Mouse (Mus musculus): ENCODE measurements at regions not wholly inside any gene's neighbourhood (a gene's known extent, or its start where the extent isn't known, plus 50 kb on each side); places are given as distances from the start of the nearest gene placed in this dataset.
"Not testable (repeated sequence)": the region's sequence is repeated elsewhere in the genome, so short reads cannot be mapped to it uniquely, and the experiment has no call there.

- peak; percentile 99 for DNase-seq (ENCODE audit: low read depth)
These were observed 142.9 kb upstream of the Haao start for GRCm38 (mm10) chr17:83990421-83991365.

DNA sequence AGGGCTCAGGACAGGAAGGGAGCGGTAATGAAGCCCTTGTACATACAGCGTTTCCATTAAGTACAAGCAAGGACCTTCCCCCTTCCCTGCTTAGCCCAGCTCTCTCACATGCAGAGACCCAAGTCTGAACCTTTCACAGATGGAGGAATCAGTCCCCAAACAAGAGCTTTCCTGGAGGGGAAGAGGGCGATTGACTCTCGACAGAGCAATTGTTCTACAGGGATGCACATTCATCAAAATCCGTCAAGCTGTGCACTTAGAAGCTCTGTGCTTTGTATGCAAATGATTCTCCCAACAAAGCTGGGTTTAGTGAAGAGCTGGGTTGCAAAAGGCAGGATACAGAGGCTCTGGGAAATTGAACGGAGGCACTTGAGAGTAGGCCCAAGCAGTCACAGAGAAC lies 141.1 kb upstream of the Haao start:
- DNase-seq (ENCODE audit: low read depth), result no peak

GRCm38 (mm10) chr17:83988165-83988564 lies 140.4 kb upstream of the Haao start:
- peak; percentile 53 for DNase-seq (ENCODE audit: low read depth)

DNA sequence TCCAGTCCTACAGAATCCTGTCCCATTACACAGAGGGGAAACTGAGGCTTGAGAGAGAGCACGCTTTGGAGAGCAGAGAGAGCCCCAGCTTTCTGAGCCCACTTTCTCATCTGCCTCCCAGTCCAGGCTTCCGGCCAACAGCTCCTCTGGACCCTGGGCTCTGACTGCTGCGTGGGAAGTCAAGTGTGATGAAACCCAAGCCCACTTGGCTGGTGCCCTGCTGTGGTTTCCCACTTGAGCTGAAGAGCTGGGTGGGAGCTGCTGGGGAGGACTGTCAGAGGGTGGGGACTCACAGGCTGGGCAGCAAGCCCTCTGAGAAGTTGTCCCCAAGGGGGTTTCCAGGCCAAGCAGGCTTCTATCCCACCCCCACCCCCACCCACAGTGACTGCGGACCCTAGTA lies 139.9 kb upstream of the Haao start:
- DNase-seq (ENCODE audit: low read depth), result peak; percentile 63

DNA sequence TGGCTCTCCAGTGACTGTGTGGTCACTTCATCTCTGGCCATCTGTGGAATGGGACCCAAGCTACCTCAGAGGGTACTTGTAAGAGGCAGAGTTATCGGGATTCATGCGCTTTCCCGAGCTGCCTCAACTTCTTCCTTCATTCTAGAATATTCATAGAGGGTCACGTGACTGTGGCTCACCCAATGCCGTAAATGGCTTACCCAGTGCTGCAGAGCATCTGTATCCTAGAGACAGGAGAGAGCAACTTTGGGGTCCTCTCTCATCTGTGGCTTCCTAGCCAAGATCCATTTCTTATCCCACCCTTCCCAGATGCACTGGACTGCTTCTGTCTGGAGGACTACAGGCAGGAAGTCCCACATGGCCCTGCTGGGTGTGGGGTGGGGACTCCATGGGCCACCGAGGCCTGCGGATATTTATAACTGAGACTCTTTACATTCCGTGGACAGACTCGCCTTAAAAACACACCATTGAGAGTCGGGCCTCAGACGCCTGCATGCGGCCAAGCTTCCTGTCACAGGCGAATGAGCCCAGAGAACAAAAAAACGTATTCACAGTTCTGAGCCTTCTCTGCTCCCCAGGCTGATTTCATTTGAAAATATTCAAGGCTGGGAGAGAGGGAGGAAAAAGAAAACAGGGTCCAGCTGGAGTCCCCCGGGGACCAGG lies 138.3 kb upstream of the Haao start:
- no peak for DNase-seq (ENCODE audit: low read depth)

DNA sequence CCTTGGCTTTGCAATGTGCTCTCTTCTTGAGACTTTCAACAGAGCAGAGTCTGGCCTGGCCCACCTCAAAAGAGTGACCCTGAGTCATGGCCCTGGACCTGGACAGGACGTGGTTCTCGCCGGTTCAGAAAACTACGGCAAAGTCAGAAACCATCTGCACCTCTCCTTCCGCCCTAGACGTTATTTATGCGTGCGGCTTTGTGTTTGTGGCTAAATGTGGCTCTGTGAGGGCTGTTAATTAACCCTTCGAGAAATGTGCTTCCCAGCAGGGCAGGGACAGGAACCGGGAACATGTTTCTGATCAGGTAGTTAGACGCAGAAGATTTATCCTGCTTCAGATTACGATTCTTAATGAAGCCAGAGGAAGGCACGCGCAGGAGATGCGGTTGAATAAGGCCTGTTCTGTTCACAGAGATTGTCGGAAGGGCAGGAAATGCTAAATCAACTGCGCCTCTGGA lies 137.6 kb upstream of the Haao start:
- DNase-seq (ENCODE audit: low read depth), result no peak

DNA sequence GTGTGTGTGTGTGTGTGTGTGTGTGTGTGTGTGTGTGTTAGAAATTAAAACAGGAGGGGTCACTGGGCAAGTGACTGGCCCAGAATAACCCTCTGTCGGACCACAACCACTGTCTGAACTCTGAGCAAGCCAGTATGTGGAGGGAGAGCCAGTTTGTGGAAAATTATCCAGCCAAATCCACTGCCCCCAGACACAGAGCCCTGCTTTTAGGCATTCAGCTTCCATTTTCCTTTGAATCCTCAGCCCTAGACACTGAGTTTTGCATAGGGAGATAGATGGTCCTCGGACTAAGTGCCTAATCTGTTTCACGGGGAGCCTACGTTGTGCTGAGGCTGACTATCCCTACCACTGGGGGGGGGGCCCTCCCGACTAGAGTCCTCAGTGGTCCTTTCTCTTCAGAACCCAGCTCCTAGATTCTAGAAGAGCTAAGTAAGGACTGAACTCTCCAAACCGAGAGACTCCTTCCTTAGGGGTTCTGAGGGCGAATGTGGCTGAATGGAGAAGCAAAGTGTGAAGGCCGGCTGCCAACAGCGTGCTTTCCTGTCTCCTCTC lies 136.2 kb upstream of the Haao start:
- no peak for DNase-seq (ENCODE audit: low read depth)

- peak; percentile 98 for DNase-seq (ENCODE audit: low read depth)
These were observed 135.5 kb upstream of the Haao start for GRCm38 (mm10) chr17:83983070-83983836.

DNA sequence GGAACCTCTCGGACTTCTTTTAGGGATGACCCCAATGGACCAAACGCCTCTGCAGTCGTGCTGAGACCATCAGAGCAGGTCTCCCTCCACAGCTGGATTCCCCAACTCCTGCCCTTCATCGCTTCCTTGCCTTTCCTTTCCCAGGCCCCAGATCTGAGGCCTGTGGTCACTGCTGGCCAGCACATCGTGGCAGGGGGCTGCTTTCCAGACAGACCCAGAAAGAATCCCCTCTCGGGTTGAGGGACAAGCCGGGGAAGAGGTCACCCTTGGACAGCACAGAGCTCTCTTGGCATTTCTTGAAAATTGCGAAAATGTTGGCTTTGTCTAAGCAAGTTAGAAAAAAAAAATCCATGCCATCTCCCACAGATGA lies 134.9 kb upstream of the Haao start:
- no peak for DNase-seq (ENCODE audit: low read depth)

DNA sequence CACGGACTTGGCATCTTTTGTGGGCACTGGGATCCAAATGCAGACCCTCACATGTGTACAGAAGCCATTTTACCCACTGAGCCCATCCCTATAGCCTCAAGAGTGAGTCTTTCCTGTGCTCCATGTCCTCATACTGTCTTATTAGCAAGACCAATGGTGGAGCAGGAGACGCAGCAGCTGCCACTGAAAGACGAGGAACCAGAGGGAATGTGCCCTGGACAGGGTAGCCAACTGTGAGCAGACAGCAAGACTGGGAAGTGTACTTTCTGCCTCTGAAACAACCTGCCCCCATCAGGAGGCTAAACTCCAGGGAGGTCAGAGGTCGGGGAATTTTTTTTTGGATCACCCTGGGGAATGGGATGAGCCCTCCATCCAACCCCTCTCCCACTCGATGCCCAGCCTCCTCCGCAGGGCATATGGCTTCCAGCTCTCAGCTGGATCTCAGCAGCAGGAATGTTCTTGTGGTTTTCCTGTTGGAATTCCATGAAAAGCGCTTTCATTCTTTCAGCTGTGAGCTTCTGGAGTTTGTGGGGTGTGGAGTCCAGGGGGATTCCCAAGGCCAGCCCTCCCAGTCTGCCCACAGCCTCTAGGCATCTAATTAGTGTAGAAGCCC lies 131.2 kb upstream of the Haao start:
- peak; percentile 88 for DNase-seq (ENCODE audit: low read depth)

DNA sequence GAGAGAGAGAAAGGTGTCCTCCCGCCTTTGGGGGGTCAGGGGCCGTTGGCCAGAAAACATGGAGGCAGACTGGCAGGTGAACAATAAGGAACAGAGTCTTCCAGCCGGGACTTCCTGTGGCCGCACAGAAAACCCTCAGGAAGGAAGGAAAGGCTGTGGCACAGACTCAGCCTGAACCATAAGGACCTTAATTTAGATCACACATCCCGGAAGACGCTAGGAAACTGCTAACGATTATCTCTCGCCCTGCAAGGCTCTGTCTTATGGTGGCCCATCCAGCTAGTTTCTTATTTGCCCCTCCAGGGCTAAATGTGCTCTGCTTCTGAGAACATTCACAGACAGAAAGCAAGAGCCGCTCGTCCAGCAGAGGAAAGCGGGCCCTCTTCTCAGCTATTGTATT lies 130.0 kb upstream of the Haao start:
- no peak for DNase-seq (ENCODE audit: low read depth)

GRCm38 (mm10) chr17:83975813-83976212 lies 128.1 kb upstream of the Haao start:
- DNase-seq (ENCODE audit: low read depth), result no peak

- DNase-seq (ENCODE audit: low read depth), result peak; percentile 87
These were observed 125.9 kb upstream of the Haao start for GRCm38 (mm10) chr17:83973461-83974350.

DNA sequence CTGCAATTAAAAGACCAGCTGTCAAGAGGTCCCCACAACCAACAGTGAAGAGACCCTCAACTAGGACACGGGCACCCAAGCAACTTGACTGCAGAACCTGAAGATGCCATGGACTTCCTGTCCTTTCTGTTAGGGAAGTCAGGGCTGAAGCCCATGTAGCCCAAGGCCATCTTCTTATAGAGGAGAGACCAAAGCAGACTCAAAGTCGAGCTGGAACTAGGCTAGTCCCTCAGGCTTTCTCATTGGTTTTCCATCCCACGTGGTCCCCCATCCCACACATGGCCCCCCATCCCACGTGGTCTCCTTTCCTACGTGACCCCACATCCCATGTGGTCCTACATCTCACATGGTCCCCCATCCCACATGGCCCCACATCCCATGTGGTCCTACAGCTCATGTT lies 125.1 kb upstream of the Haao start:
- no peak for DNase-seq (ENCODE audit: low read depth)

- no peak for DNase-seq (ENCODE audit: low read depth)
These were observed 124.7 kb upstream of the Haao start for GRCm38 (mm10) chr17:83972470-83972869.

DNA sequence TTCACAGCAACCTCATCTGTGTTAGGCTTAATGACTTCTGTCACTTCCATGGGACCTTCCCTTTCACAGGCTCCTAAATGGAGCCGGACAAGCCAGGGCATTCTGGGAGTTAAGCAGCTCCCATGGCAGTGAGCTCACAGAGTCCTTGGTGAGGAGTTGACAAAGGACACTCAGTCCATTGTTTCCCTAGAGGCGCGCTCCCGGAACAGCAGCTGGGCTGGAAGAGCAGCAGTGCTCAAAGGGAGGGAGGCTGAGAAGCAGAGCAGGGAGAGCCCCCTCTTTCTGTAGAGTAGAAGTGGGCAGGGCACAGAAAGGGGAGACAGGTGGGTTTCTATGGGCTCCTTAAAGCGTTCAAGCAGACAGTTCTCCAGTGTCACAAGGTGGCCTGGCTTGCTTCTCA lies 124.3 kb upstream of the Haao start:
- no peak for DNase-seq (ENCODE audit: low read depth)

DNA sequence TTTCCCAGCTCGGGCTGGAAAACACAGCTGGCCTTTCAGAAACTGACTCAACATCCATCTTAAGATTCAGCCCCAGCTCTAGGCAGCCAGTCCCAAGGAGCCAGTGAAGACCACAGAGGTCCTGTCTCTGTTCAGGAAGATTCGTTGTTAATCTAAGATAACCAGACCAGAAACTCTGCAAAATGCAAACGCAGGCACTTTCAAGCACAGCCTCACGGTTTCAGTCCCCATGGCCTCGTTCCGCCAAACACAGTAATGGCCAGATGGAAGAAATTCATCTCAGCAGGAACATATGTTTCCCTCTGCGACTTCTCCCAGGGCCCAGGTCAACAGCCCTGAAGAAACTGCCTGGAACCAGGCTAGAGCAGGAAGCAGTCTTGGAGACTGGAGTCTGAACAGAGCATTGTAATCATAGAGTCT lies 121.7 kb upstream of the Haao start:
- DNase-seq (ENCODE audit: low read depth), result no peak

GRCm38 (mm10) chr17:83968124-83968523 lies 120.4 kb upstream of the Haao start:
- not testable (repeated sequence) for DNase-seq (ENCODE audit: low read depth)

DNA sequence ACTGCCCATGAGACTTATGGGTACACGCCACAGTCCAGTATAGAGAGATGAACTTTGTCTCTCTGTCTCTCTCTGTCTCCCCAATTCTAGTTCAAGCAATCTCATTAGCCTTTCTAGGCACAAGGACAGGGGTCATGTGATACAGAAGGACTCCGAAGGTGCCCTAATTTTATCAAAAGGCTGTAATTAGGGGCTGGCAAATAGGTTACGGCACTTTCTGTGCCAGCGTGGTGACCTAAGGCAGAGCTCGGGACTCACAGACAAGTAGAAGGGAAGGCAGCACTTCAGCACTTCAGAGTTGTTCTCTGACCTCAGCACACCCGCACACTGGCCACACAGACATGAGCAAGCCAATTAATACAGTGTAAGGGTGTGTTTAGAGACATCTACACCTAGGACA lies 119.2 kb upstream of the Haao start:
- DNase-seq (ENCODE audit: low read depth), result no peak

DNA sequence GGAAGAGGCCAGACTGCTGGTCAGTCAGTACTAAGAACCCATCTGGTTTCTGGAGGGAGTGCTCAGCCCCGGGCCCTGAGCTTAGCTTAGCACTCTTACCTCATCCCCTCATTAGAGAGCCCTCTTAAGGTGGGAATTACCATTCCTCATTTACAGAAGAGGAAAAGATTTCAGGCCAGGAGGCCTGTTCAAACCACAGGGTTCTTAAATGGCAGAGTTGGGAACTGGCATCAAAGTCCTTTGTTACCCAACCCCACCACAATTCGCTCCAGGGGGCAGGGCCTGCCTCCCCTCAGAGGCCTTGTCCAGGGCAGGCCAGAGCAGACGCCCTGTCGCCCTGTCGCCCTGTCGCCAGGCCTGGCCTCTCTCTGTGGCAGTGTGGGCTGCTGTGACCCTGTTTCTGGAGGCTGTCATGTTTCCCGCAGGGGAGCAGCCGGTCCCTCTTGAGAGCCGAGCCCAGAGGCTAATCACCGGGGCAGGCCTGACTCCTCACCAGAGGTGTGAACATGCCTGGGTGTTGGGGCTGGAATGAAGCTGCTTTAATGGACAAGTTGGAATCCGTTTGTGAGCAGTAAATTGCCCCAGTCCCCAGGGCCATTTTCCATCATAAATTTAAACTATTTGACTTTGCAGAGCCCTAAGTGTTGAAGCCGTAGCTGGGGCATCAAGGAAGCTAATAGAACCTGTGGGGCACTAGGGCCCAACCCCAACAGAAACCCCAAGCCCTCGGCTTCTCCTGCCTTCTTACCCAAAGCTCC lies 116.9 kb upstream of the Haao start:
- no peak for DNase-seq (ENCODE audit: low read depth)
